Mouse (Mus musculus): ENCODE data around the gene Slc22a7. TPM values are rescaled to one million over a fixed set of nuclear protein-coding genes. Genes with fewer than 3 reads are reported as not detected.

Gene Slc22a7
- polyA plus RNA-seq, 1 experiment from 2014 or later: not detected

DNA sequence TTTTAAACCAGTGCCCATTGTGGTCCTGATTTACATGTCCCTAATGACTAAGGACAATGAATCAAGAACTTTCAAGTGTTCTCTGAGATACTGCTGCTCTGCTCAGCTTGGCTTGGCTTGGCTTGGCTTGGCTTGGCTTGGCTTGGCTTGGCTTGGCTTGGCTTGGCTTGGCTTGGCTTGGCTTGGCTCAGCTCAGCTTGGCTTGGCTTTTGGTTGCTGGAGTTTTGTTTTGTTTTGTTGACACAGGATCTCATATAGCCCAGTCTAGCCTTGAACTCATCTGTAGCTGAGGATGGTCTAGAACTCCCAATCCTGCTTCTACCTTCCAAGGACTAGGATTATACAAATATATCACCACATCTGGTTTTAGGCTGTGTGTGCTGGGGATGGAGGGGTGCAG lies 11.8 kb downstream of the Slc22a7 start:
- peaks cover 6% of the 10 kb centered on the region; the same call in 1 of the 2 replicates for H3K27me3 ChIP-seq (ENCODE audit: control insufficient read depth, insufficient read depth, low read length)
- H3K4me1 ChIP-seq (ENCODE audit: control insufficient read depth, insufficient read depth, low read length): peaks cover 4% of the 10 kb centered on the region; the same call in 1 of the 2 replicates
- H3K4me2 ChIP-seq: no peak overlapping the region
- H3K9me3 ChIP-seq (replicated peaks; ENCODE audit: control insufficient read depth, low read length): no peaks in the 10 kb centered on the region
- no peak overlapping the region for H3K9ac ChIP-seq (ENCODE audit: low read depth, low read length)
- H3K4me3 ChIP-seq (ENCODE audit: low read depth, low read length): no peak overlapping the region
- H3K36me3 ChIP-seq (ENCODE audit: control insufficient read depth, insufficient read depth, low read length): no peaks in the 10 kb centered on the region
- no peak overlapping the region for H3K27ac ChIP-seq (ENCODE audit: low read depth, low read length)
- ATAC-seq (replicated peaks; ENCODE audit: insufficient number of reproducible peaks, low FRiP score, low TSS enrichment): no peak

DNA sequence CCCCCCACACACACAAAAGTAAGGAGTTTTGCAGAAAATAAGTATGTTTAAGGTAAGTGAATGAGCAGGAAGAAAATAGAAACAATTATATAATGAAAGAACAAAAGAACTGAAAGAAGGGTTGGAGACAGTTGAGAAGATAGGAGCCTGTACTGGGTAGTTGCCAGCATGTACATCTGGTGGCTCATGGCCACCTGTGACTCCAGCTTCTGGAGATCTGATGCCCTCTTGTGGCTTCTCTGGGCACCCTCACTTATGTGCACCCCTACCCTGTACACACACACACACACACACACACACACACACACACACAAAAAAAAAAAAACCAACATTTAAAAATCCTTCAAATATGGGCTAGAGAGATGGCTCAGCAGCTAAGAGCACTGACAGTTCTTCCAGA lies 18.5 kb downstream of the Slc22a7 start:
- no peak for ATAC-seq (replicated peaks; ENCODE audit: insufficient number of reproducible peaks, low FRiP score, low TSS enrichment)
- no peaks in the 10 kb centered on the region for H3K36me3 ChIP-seq (ENCODE audit: control insufficient read depth, insufficient read depth, low read length)
- no peaks in the 10 kb centered on the region for H3K4me1 ChIP-seq (ENCODE audit: control insufficient read depth, insufficient read depth, low read length)
- H3K9ac ChIP-seq (ENCODE audit: low read depth, low read length): no peak overlapping the region
- H3K27ac ChIP-seq (ENCODE audit: low read depth, low read length): no peak overlapping the region
- H3K27me3 ChIP-seq (ENCODE audit: control insufficient read depth, insufficient read depth, low read length): no peaks in the 10 kb centered on the region
- H3K4me3 ChIP-seq (ENCODE audit: low read depth, low read length): no peak overlapping the region
- no peaks in the 10 kb centered on the region for H3K9me3 ChIP-seq (replicated peaks; ENCODE audit: control insufficient read depth, low read length)
- H3K4me2 ChIP-seq: no peak overlapping the region

DNA sequence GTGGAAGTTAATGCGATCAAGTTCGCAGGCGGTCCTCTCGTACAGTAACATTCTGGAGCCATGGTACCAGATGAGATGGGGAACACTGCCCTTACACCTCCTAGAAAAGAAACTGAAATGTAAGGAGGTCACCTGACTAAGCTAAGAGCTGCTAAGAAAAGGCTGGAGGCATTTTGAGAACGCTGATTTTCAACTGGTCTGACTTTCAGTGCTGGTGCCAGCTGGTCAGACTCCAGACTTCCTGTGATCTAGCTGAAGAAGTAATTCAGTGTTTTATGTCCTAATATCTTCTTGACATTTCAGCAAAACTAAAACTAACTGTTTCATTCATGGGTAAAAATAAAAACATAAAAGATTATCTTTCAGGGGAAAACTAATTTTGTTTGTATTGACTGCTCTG lies 19.6 kb downstream of the Slc22a7 start:
- Histone ChIP-seq H3K9ac (ENCODE audit: low read depth, low read length) (no peak overlapping the region), H3K4me3 (ENCODE audit: low read depth, low read length) (no peak overlapping the region), H3K27ac (ENCODE audit: low read depth, low read length) (no peak overlapping the region), H3K27me3 (ENCODE audit: control insufficient read depth, insufficient read depth, low read length) (no peaks in the 10 kb centered on the region), H3K4me2 (no peak overlapping the region), H3K36me3 (ENCODE audit: control insufficient read depth, insufficient read depth, low read length) (no peaks in the 10 kb centered on the region), H3K9me3 (replicated peaks; ENCODE audit: control insufficient read depth, low read length) (no peaks in the 10 kb centered on the region), H3K4me1 (ENCODE audit: control insufficient read depth, insufficient read depth, low read length) (no peaks in the 10 kb centered on the region)
- no peak for ATAC-seq (replicated peaks; ENCODE audit: insufficient number of reproducible peaks, low FRiP score, low TSS enrichment)
- whole genome bisulfite sequencing (ENCODE audit: insufficient replicate concordance): 75% methylated on average over 5 of the region's 5 CpGs

DNA sequence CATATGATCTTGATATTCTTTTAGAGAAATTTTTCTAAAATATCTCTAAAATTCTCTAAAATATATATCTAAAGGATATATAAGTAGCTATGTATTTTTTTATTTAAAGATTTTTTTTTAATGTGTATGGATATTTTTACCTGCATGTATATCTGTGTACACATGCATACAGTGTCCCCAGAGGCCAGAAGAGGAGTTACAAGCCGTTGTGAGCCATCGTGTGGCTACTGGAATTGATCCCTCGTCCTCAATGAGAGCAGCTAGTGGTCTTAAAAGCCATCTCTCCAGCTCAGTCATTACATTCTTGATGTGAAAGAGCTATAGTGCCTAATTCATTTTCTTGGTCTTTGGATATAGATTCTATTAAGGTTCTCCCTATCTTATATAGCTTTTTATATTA lies 29.8 kb downstream of the Slc22a7 start:
- ATAC-seq (replicated peaks; ENCODE audit: insufficient number of reproducible peaks, low FRiP score, low TSS enrichment): no peak
- peaks cover 26% of the 10 kb centered on the region for H3K36me3 ChIP-seq (ENCODE audit: control insufficient read depth, insufficient read depth, low read length)
- WGBS (ENCODE audit: insufficient replicate concordance): 29% methylated on average over 3 of the region's 3 CpGs

DNA sequence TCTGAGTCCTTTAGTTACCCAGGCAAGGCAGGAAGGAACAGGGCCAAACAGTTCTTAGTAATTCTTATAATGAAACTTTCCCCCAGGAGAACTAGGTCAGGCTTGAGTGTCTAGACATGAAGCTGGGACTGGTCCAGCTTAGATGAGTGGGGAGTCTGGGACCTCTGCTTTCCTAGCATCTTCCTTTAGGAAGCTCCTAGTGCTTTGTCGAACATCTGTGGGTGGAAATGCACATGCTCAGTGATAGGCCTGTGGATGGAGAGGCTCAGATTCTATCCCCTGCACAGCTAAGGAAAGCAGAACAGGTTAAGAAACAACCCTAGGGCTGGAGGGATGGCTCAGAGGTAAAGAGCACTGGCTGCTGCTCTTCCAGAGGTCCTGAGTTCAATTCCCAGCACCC lies 43.6 kb downstream of the Slc22a7 start:
- Histone ChIP-seq H3K9ac (ENCODE audit: low read depth, low read length) (no peak overlapping the region), H3K4me1 (ENCODE audit: control insufficient read depth, insufficient read depth, low read length) (no peaks in the 10 kb centered on the region), H3K9me3 (replicated peaks; ENCODE audit: control insufficient read depth, low read length) (no peaks in the 10 kb centered on the region), H3K4me2 (no peak overlapping the region), H3K36me3 (ENCODE audit: control insufficient read depth, insufficient read depth, low read length) (peaks cover 7% of the 10 kb centered on the region), H3K27me3 (ENCODE audit: control insufficient read depth, insufficient read depth, low read length) (no peaks in the 10 kb centered on the region), H3K4me3 (ENCODE audit: low read depth, low read length) (no peak overlapping the region), H3K27ac (ENCODE audit: low read depth, low read length) (no peak overlapping the region)
- 91% methylated on average over 1 of the region's 1 CpGs for WGBS (ENCODE audit: insufficient replicate concordance)
- ATAC-seq (replicated peaks; ENCODE audit: insufficient number of reproducible peaks, low FRiP score, low TSS enrichment): no peak

More for the DNA sequence above, 29.8 kb downstream of the Slc22a7 start:
- Histone ChIP-seq H3K4me2 (no peak overlapping the region), H3K9me3 (replicated peaks; ENCODE audit: control insufficient read depth, low read length) (no peaks in the 10 kb centered on the region), H3K27ac (ENCODE audit: low read depth, low read length) (no peak overlapping the region), H3K27me3 (ENCODE audit: control insufficient read depth, insufficient read depth, low read length) (no peaks in the 10 kb centered on the region), H3K4me3 (ENCODE audit: low read depth, low read length) (no peak overlapping the region), H3K9ac (ENCODE audit: low read depth, low read length) (no peak overlapping the region), H3K4me1 (ENCODE audit: control insufficient read depth, insufficient read depth, low read length) (no peaks in the 10 kb centered on the region)

DNA sequence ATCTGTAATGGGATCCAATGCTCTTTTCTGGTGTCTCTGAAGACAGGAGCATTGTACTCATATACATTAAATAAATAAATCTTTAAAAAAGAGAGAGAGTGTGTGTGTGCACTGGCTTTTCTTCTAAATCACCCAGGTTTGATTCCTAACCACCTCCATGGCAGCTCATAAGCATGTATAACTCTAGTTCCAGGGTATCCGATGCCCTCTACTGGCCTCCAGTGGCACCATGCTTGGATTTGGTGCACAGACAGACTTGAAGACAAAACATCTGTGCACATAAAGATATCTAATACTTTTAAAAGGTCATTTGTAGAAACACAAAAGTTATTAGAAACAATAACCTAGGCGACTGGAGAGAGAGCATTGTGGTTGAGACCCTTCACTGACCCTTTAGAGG lies 45.2 kb downstream of the Slc22a7 start:
- Histone ChIP-seq H3K9me3 (replicated peaks; ENCODE audit: control insufficient read depth, low read length) (no peaks in the 10 kb centered on the region), H3K36me3 (ENCODE audit: control insufficient read depth, insufficient read depth, low read length) (peaks cover 6% of the 10 kb centered on the region; the same call in 1 of the 2 replicates), H3K4me2 (no peak overlapping the region), H3K27ac (ENCODE audit: low read depth, low read length) (no peak overlapping the region), H3K4me3 (ENCODE audit: low read depth, low read length) (no peak overlapping the region), H3K27me3 (ENCODE audit: control insufficient read depth, insufficient read depth, low read length) (no peaks in the 10 kb centered on the region), H3K4me1 (ENCODE audit: control insufficient read depth, insufficient read depth, low read length) (no peaks in the 10 kb centered on the region), H3K9ac (ENCODE audit: low read depth, low read length) (no peak overlapping the region)
- ATAC-seq (replicated peaks; ENCODE audit: insufficient number of reproducible peaks, low FRiP score, low TSS enrichment): no peak
- WGBS (ENCODE audit: insufficient replicate concordance): 45% methylated on average over 2 of the region's 2 CpGs

DNA sequence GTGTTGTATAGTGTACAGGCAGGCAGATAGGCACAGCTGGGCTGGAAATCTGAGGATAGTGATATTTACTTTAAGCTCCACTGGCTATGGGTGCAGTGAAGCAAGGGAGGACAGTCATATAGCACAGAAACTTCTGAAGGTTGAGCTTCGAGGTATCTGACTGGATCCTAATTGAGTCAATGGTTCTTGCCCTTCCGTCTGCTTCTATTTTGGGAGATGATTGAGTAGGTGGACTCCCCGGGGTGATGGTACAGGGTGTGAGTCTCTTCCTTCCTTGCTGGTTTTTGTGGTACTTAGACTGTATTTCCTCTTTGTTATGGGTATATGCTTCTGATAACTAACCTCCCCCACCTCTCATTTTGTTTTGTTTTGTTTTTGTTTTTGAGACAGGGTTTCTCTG lies 50.1 kb downstream of the Slc22a7 start:
- Histone ChIP-seq H3K9me3 (replicated peaks; ENCODE audit: control insufficient read depth, low read length) (no peaks in the 10 kb centered on the region), H3K27me3 (ENCODE audit: control insufficient read depth, insufficient read depth, low read length) (no peaks in the 10 kb centered on the region), H3K36me3 (ENCODE audit: control insufficient read depth, insufficient read depth, low read length) (peaks cover 6% of the 10 kb centered on the region; the same call in 1 of the 2 replicates), H3K9ac (ENCODE audit: low read depth, low read length) (no peak overlapping the region), H3K4me3 (ENCODE audit: low read depth, low read length) (no peak overlapping the region), H3K4me1 (ENCODE audit: control insufficient read depth, insufficient read depth, low read length) (peaks cover 8% of the 10 kb centered on the region), H3K27ac (ENCODE audit: low read depth, low read length) (no peak overlapping the region), H3K4me2 (no peak overlapping the region)
- no peak for ATAC-seq (replicated peaks; ENCODE audit: insufficient number of reproducible peaks, low FRiP score, low TSS enrichment)
- WGBS (ENCODE audit: insufficient replicate concordance): 54% methylated on average over 3 of the region's 3 CpGs

DNA sequence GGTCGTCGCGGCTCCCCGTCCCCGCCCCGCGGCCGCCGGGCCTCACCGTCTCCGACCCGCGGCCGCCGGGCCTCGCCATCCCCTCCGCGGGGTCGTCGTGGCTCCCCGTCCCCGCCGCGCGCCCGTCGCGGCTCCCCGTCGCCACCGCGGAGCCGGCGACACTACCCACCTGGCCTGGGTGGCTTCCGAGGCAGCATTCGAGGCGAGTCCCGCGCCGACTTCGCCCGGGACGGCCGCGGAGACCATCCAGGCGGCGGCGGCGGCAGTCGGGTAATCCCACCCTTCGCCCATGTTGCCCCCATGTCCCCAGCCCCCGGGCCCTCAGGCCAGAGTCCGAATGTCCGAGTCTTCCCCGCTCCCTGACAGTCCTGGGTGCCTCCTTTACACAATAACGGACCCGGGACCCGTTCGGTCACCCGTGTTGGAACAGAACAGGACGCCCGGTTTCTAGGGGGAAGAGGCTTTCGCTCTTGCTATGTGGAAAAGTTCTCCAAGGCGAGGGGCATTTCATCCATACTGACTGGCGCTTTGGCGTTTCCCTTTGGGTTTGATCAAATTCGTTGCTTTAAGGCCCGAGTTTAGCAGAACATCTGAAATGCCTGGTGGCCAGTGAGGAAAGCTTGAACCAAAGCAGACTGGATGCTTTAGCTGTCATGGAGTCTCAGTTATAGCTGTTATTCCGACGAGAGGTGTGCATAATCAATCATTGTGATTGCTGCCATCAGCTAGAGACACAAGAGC lies 54.0 kb downstream of the Slc22a7 start:
- Histone ChIP-seq H3K9me3 (replicated peaks; ENCODE audit: control insufficient read depth, low read length) (no peaks in the 10 kb centered on the region), H3K27ac (ENCODE audit: low read depth, low read length) (peak overlapping the region; percentile 87), H3K4me3 (ENCODE audit: low read depth, low read length) (peak overlapping the region; percentile 67), H3K36me3 (ENCODE audit: control insufficient read depth, insufficient read depth, low read length) (peaks cover 3% of the 10 kb centered on the region; the same call in 1 of the 2 replicates), H3K4me1 (ENCODE audit: control insufficient read depth, insufficient read depth, low read length) (peaks cover 8% of the 10 kb centered on the region), H3K4me2 (peak overlapping the region; percentile 92), H3K9ac (ENCODE audit: low read depth, low read length) (peak overlapping the region; percentile 94), H3K27me3 (ENCODE audit: control insufficient read depth, insufficient read depth, low read length) (no peaks in the 10 kb centered on the region)
- no peak for ATAC-seq (replicated peaks; ENCODE audit: insufficient number of reproducible peaks, low FRiP score, low TSS enrichment)
- WGBS (ENCODE audit: insufficient replicate concordance): under 1% methylated on average over 58 of the region's 70 CpGs
